32 mouse cellular contexts compared by ENCODE assay signal in the genomic region with DNA sequence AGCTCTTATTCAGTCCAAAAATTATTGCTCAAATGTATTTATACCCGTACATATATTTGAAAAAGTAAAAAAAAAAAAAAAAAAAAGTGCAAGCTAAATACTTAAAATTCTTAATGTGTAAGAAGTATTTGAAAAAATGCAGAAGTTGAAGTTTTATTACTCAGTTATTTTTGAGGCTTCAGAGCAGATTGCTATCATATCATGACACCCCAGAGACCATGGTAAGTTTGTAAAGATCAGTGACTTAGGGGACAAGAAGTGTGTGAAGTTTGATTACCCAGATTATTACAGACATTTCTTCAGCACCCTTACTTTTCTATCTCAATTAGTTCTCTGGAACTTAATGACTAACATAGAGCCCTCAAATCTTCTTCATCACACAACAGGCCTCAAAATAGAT. TPM values are rescaled to one million over a fixed set of nuclear protein-coding genes. Genes with fewer than 3 reads are reported as not detected.
"Had no signal": no experiment of that assay in that cellular context is flagged by ENCODE, and none has a peak within 500 bp of the region (broad histone marks: within the 10 kb centered on the region; RNA-seq: fewer than 3 reads in every experiment).

No protein-coding gene starts in this region.

- H3K9ac ChIP-seq: heart, embryonic 12.5 days; heart, embryonic 13.5 days; heart, embryonic 15.5 days; hindbrain, embryonic 12.5 days; hindbrain, embryonic 13.5 days; hindbrain, embryonic 14.5 days; hindbrain, embryonic 15.5 days; intestine, embryonic 15.5 days; kidney, embryonic 15.5 days had no signal

- H3K4me3 ChIP-seq: heart, embryonic 10.5 days; heart, embryonic 12.5 days; heart, embryonic 13.5 days; heart, embryonic 15.5 days; hindbrain, embryonic 10.5 days; hindbrain, embryonic 12.5 days; hindbrain, embryonic 13.5 days; hindbrain, embryonic 15.5 days; intestine, embryonic 15.5 days; kidney, embryonic 15.5 days; layer of hippocampus, adult 2 months; left cerebral cortex, adult 2 months had no signal

- H3K36me3 ChIP-seq: heart, embryonic 15.5 days; hindbrain, embryonic 10.5 days; hindbrain, embryonic 12.5 days; hindbrain, embryonic 13.5 days; hindbrain, embryonic 15.5 days; intestine, embryonic 15.5 days; kidney, embryonic 15.5 days had no signal

- H3K27me3 ChIP-seq: heart, embryonic 12.5 days; heart, embryonic 13.5 days; heart, embryonic 15.5 days; hindbrain, embryonic 12.5 days; hindbrain, embryonic 13.5 days; hindbrain, embryonic 15.5 days; intestine, embryonic 15.5 days; kidney, embryonic 15.5 days had no signal

- DNase-seq: heart, postnatal 10 days; heart, postnatal 14 days; heart, postnatal 4 days; kidney, adult 11 months; kidney, adult 18-20 months; kidney, adult 2 months; kidney, adult 8-10 months; kidney, adult 9 months; kidney, postnatal 10 days; kidney, postnatal 14 days; kidney, postnatal 25 days; kidney, postnatal 36 days; kidney, postnatal 4 days; layer of hippocampus, adult 9-11 months; layer of hippocampus, postnatal 36 days had no signal

- H3K27ac ChIP-seq: heart, embryonic 10.5 days; heart, embryonic 13.5 days; heart, embryonic 15.5 days; hindbrain, embryonic 10.5 days; hindbrain, embryonic 12.5 days; hindbrain, embryonic 13.5 days; hindbrain, embryonic 14.5 days; hindbrain, embryonic 15.5 days; hindbrain, postnatal 0 days; intestine, embryonic 15.5 days; kidney, embryonic 15.5 days; kidney, postnatal 0 days; layer of hippocampus, adult 2 months; left cerebral cortex, adult 2 months had no signal

- H3K9me3 ChIP-seq: heart, embryonic 15.5 days; hindbrain, embryonic 15.5 days; intestine, embryonic 15.5 days had no signal

- H3K4me1 ChIP-seq: heart, embryonic 10.5 days; heart, embryonic 12.5 days; heart, embryonic 13.5 days; heart, embryonic 15.5 days; hindbrain, embryonic 10.5 days; hindbrain, embryonic 12.5 days; hindbrain, embryonic 13.5 days; hindbrain, embryonic 15.5 days; intestine, embryonic 15.5 days; kidney, embryonic 15.5 days had no signal

RNA-seq across cellular contexts. Expression of gene Kcnt2, which starts 58.3 kb away (rescaled TPM):
- total RNA-seq: hematopoietic stem cell, adult 5-6 weeks had no signal
- polyA plus RNA-seq: inflammation-experienced regulatory T-cells, adult 6 months had no signal
